Mouse (Mus musculus) central nervous system, embryonic 11.5 days (tissue): ENCODE results near the gene Fhl5. TPM values are rescaled to one million over a fixed set of nuclear protein-coding genes. Genes with fewer than 3 reads are reported as not detected.

Source experiments
- polyA plus RNA-seq: library from polyadenylated mRNA; depleted of rRNA; stranded (reverse); fragments of >200 nt; gene quantifications from 2 replicates; pipeline ENCODE4 v1.2.3, GENCODE M21; 2012; rRNA removed

Fhl5 gene
- not detected in 2 replicates for polyA plus RNA-seq

DNA sequence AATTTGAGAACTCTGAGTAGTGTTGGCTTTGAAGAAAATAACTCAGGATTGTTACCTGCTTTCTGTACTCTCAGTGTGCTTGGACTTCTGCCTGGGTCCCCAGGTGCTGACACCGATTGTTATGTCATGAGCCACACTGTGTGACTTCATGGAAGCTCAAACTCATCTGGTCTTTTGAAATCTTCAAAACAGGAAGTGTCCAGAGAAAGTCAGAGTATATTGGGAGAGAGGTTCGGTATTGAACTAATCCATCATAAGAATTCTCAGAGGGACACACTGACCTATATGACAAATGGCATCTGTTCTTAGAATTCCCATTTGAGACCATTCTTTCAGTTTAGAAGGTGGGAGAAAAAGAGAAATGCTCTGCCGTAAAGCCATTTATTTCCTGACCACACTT lies at the start of gene Fhl5:
TSS of gene Fhl5 (minus strand) at position 101 of the 400 bp plus-strand sequence.

GRCm38 (mm10) chr4:25281671-25282038 lies 39.0 kb upstream of the Fhl5 start, which contains the start of gene Ufl1:
Gene Ufl1, minus strand, starts transcription at chr4:25281821.

Other genes starting within 250 kb of the Fhl5 start
- 11.4 and 13.2 TPM in 2 replicates for gene Ufl1, start 38.9 kb upstream of the Fhl5 start, polyA plus RNA-seq